Mouse (Mus musculus) bone marrow macrophage, adult 2 months (primary cell): ENCODE measurements around the gene Hist1h3f.

Source experiments
- CTCF ChIP-seq: IDR thresholded peaks from 2 replicates; pipeline ENCODE4 v1.5.1; 2012; ENCODE audit warnings: low read depth, mild to moderate bottlenecking, low read length, moderate library complexity
- POLR2A ChIP-seq: IDR thresholded peaks from 2 replicates; pipeline ENCODE4 v1.6.1; 2012; ENCODE audit warnings: mild to moderate bottlenecking, low read depth, low read length, borderline replicate concordance

DNA sequence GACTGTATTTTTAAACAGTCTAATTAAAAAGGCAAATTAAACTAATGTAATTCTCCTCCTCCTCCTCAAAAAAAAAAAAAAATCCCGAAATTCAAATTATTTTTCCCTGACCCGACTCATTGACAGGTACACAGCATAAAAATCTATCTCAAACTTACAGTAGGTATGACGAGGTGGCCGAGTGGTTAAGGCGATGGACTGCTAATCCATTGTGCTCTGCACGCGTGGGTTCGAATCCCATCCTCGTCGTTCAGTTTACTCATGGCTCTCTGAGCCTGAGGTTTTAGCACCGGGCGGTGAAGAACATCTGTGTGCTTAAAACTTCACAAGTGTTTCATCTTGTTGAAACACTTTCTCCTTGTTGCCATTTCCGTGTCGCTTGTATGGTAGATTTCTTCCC lies 22.1 kb upstream of the Hist1h3f start:
- TF ChIP-seq POLR2A: no peak
- no peak for TF ChIP-seq CTCF
